In genomic region chr16:93458011-93458585, GRCm38 (mm10) we compare ENCODE assay signal across 16 mouse cellular contexts.
"Had no signal": no experiment of that assay in that cellular context is flagged by ENCODE, and none has a peak within 500 bp of the region (broad histone marks: within the 10 kb centered on the region; RNA-seq: fewer than 3 reads in every experiment).

No protein-coding gene starts in this region.

- H3K4me1 ChIP-seq: intestine, embryonic 15.5 days had no signal

- H3K36me3 ChIP-seq: intestine, embryonic 15.5 days; limb, embryonic 15.5 days; liver, embryonic 12.5 days; lung, embryonic 15.5 days; neural tube, embryonic 15.5 days had no signal

- H3K27me3 ChIP-seq: intestine, embryonic 15.5 days; limb, embryonic 15.5 days; lung, embryonic 15.5 days had no signal

- DNase-seq: kidney, adult 8-10 months; kidney, postnatal 10 days; lung, postnatal 14 days; right cerebral cortex, adult 18-20 months; right cerebral cortex, postnatal 25 days; thymus, adult 18-20 months; thymus, postnatal 14 days had no signal

- H3K27ac ChIP-seq: intestine, embryonic 15.5 days; left cerebral cortex, adult 2 months; limb, embryonic 15.5 days; liver, embryonic 12.5 days; lung, embryonic 15.5 days; macrophage; neural tube, embryonic 15.5 days had no signal

- H3K9me3 ChIP-seq: intestine, embryonic 15.5 days; limb, embryonic 15.5 days; liver, embryonic 12.5 days; lung, embryonic 15.5 days; megakaryocyte, embryonic 14.5 days; neural tube, embryonic 15.5 days had no signal

- H3K9ac ChIP-seq: intestine, embryonic 15.5 days; limb, embryonic 15.5 days; liver, embryonic 12.5 days; lung, embryonic 15.5 days; neural tube, embryonic 15.5 days had no signal

- H3K4me2 ChIP-seq: intestine, embryonic 15.5 days; limb, embryonic 15.5 days; liver, embryonic 12.5 days; lung, embryonic 15.5 days had no signal

- ATAC-seq: intestine, embryonic 15.5 days; liver, embryonic 12.5 days had no signal

- H3K4me3 ChIP-seq: intestine, embryonic 15.5 days; left cerebral cortex, adult 2 months; limb, embryonic 15.5 days; liver, embryonic 12.5 days; lung, embryonic 15.5 days; megakaryocyte, embryonic 14.5 days; myocyte; neural tube, embryonic 15.5 days had no signal
